Mouse (Mus musculus): ENCODE measurements around the gene Ndufs2. TPM values are rescaled to one million over a fixed set of nuclear protein-coding genes. Genes with fewer than 3 reads are reported as not detected.

Ndufs2 gene
- total RNA-seq (2014; rRNA removed) (203 and 270 TPM in 2 replicates), polyA plus RNA-seq (2015; fragmentation: Nextera tagmentation; extraction: Ambion mirVana) (219 and 243 TPM in 2 replicates)

GRCm38 (mm10) chr1:171250680-171251593 is at the start of gene Ndufs2:
TSS of gene Ndufs2 (minus strand) at chr1:171251388.
- peak within 1 kb of the TSS; percentile 25 for H3K4me3 ChIP-seq (ENCODE audit: low read depth, low read length)
- TF ChIP-seq CTCF (IDR thresholded peaks at IDR 0.05; ENCODE audit: low read depth): no peak
- peaks cover 15% of the 10 kb centered on the region; the same call in 1 of the 2 replicates for H3K4me1 ChIP-seq (ENCODE audit: insufficient read depth)
- ATAC-seq: peak; percentile 16; the same call in 1 of the 2 replicates
- H3K27me3 ChIP-seq (ENCODE audit: insufficient read depth, low read length): no peaks in the 10 kb centered on the region
- DNase-seq: peak; percentile 68
- no peaks in the 10 kb centered on the region for H3K36me3 ChIP-seq (ENCODE audit: insufficient read depth)
- peak within 1 kb of the TSS; percentile 53 for H3K4me2 ChIP-seq (ENCODE audit: low read depth)
- no peaks in the 10 kb centered on the region for H3K9me3 ChIP-seq (ENCODE audit: low read length)
- WGBS: 13% methylated on average over 26 of the region's 26 CpGs
- peak within 1 kb of the TSS; percentile 43 for H3K9ac ChIP-seq
- peak within 1 kb of the TSS; percentile 47; the same call in 1 of the 2 replicates for H3K27ac ChIP-seq (ENCODE audit: low read depth, low read length)

GRCm38 (mm10) chr1:171298226-171298625 is 47.0 kb upstream of the Ndufs2 start:
- Histone ChIP-seq H3K27me3 (ENCODE audit: insufficient read depth, low read length) (peaks cover 6% of the 10 kb centered on the region; the same call in 1 of the 2 replicates), H3K27ac (ENCODE audit: low read depth, low read length) (no peak overlapping the region), H3K4me1 (ENCODE audit: insufficient read depth) (peaks cover 7% of the 10 kb centered on the region), H3K36me3 (ENCODE audit: insufficient read depth) (no peaks in the 10 kb centered on the region), H3K4me3 (ENCODE audit: low read depth, low read length) (no peak overlapping the region), H3K4me2 (ENCODE audit: low read depth) (no peak overlapping the region), H3K9ac (no peak overlapping the region), H3K9me3 (ENCODE audit: low read length) (no peaks in the 10 kb centered on the region)
- DNase-seq (no peak), ATAC-seq (no peak)
- WGBS: 64% methylated on average over 3 of the region's 3 CpGs
- no peak for TF ChIP-seq CTCF (IDR thresholded peaks at IDR 0.05; ENCODE audit: low read depth)

- no peaks in the 10 kb centered on the region for H3K9me3 ChIP-seq (ENCODE audit: low read length)
- no peak for TF ChIP-seq CTCF (IDR thresholded peaks at IDR 0.05; ENCODE audit: low read depth)
- H3K4me3 ChIP-seq (ENCODE audit: low read depth, low read length): peak overlapping the region; percentile 63
- H3K4me2 ChIP-seq (ENCODE audit: low read depth): peak overlapping the region; percentile 43
- 21% methylated on average over 3 of the region's 3 CpGs for WGBS
- peak overlapping the region; percentile 94 for H3K27ac ChIP-seq (ENCODE audit: low read depth, low read length)
- ATAC-seq (peak; percentile 11), DNase-seq (no peak)
- peak overlapping the region; percentile 87 for H3K9ac ChIP-seq
- peaks cover 6% of the 10 kb centered on the region; the same call in 1 of the 2 replicates for H3K27me3 ChIP-seq (ENCODE audit: insufficient read depth, low read length)
- peaks cover under 1% of the 10 kb centered on the region; the same call in 1 of the 2 replicates for H3K36me3 ChIP-seq (ENCODE audit: insufficient read depth)
- peaks cover 8% of the 10 kb centered on the region for H3K4me1 ChIP-seq (ENCODE audit: insufficient read depth)
Observed at GRCm38 (mm10) chr1:171295063-171295402, 43.8 kb upstream of the Ndufs2 start.

GRCm38 (mm10) chr1:171294298-171295062 is 43.3 kb upstream of the Ndufs2 start, which contains the start of gene Ufc1:
TSS of gene Ufc1 (minus strand) at chr1:171295024.
- DNase-seq (peak; percentile 93), ATAC-seq (peak; percentile 89)
- H3K36me3 ChIP-seq (ENCODE audit: insufficient read depth): peaks cover 4% of the 10 kb centered on the region; the same call in 1 of the 2 replicates
- H3K4me2 ChIP-seq (ENCODE audit: low read depth): peak within 1 kb of the TSS; percentile 53
- 1% methylated on average over 42 of the region's 42 CpGs for WGBS
- peaks cover 6% of the 10 kb centered on the region; the same call in 1 of the 2 replicates for H3K27me3 ChIP-seq (ENCODE audit: insufficient read depth, low read length)
- H3K4me3 ChIP-seq (ENCODE audit: low read depth, low read length): peak within 1 kb of the TSS; percentile 63
- TF ChIP-seq CTCF (IDR thresholded peaks at IDR 0.05; ENCODE audit: low read depth): peak; percentile 51
- peak within 1 kb of the TSS; percentile 87 for H3K9ac ChIP-seq
- H3K9me3 ChIP-seq (ENCODE audit: low read length): no peaks in the 10 kb centered on the region
- peak within 1 kb of the TSS; percentile 94 for H3K27ac ChIP-seq (ENCODE audit: low read depth, low read length)
- peaks cover 8% of the 10 kb centered on the region for H3K4me1 ChIP-seq (ENCODE audit: insufficient read depth)

- peak overlapping the region; percentile 94 for H3K27ac ChIP-seq (ENCODE audit: low read depth, low read length)
- peaks cover 8% of the 10 kb centered on the region for H3K4me1 ChIP-seq (ENCODE audit: insufficient read depth)
- WGBS: 34% methylated on average over 5 of the region's 5 CpGs
- peaks cover 8% of the 10 kb centered on the region for H3K36me3 ChIP-seq (ENCODE audit: insufficient read depth)
- peak overlapping the region; percentile 53 for H3K4me2 ChIP-seq (ENCODE audit: low read depth)
- peaks cover 6% of the 10 kb centered on the region; the same call in 1 of the 2 replicates for H3K27me3 ChIP-seq (ENCODE audit: insufficient read depth, low read length)
- ATAC-seq (peak; percentile 30; the same call in 1 of the 2 replicates), DNase-seq (no peak)
- H3K9ac ChIP-seq: peak overlapping the region; percentile 87
- TF ChIP-seq CTCF (IDR thresholded peaks at IDR 0.05; ENCODE audit: low read depth): no peak
- no peaks in the 10 kb centered on the region for H3K9me3 ChIP-seq (ENCODE audit: low read length)
- H3K4me3 ChIP-seq (ENCODE audit: low read depth, low read length): peak overlapping the region; percentile 63
Observed at GRCm38 (mm10) chr1:171293906-171294297, 42.7 kb upstream of the Ndufs2 start.

GRCm38 (mm10) chr1:171293351-171293750 is 42.2 kb upstream of the Ndufs2 start:
- 79% methylated on average over 3 of the region's 3 CpGs for WGBS
- H3K27ac ChIP-seq (ENCODE audit: low read depth, low read length): peak overlapping the region; percentile 94; the same call in 1 of the 2 replicates
- DNase-seq (no peak), ATAC-seq (no peak)
- H3K9me3 ChIP-seq (ENCODE audit: low read length): no peaks in the 10 kb centered on the region
- peaks cover 13% of the 10 kb centered on the region for H3K36me3 ChIP-seq (ENCODE audit: insufficient read depth)
- TF ChIP-seq CTCF (IDR thresholded peaks at IDR 0.05; ENCODE audit: low read depth): no peak
- H3K9ac ChIP-seq: peak overlapping the region; percentile 87; the same call in 1 of the 2 replicates
- peak overlapping the region; percentile 63; the same call in 1 of the 2 replicates for H3K4me3 ChIP-seq (ENCODE audit: low read depth, low read length)
- peaks cover 6% of the 10 kb centered on the region; the same call in 1 of the 2 replicates for H3K27me3 ChIP-seq (ENCODE audit: insufficient read depth, low read length)
- H3K4me2 ChIP-seq (ENCODE audit: low read depth): peak overlapping the region; percentile 53
- H3K4me1 ChIP-seq (ENCODE audit: insufficient read depth): peaks cover 8% of the 10 kb centered on the region

All from forebrain, postnatal 0 days (tissue).